Mouse (Mus musculus) embryo, embryonic 10 days (tissue): ENCODE results near the gene Hormad1.
"Not testable (repeated sequence)": the region's sequence is repeated elsewhere in the genome, so short reads cannot be mapped to it uniquely, and the experiment has no call there.

Experiments
- DNase-seq: peaks from one replicate; pipeline ENCODE4 v3.0.0-alpha.2; 2015; ENCODE audit warnings: low spot score

Gene Hormad1

DNA sequence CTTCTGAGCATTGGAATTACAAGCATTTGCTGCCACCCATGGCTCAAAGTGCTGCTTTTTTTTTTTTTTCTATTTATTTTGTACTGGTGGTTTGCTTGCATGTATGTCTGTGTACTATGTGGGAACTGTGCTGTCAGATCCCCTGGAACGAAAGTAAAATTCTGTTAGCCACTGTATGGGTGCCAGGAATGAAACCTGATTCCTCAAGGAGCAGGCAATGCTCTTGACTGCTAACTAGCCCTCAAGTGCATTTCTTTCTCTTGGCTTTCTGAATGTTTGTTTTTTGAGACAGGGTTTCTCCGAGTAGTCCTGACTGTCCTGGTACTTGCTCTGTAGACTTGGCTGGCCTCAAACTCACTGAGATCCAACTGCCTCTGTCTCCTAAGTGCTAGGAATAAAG, 2.3 kb downstream of the Hormad1 start:
- DNase-seq = no peak

DNA sequence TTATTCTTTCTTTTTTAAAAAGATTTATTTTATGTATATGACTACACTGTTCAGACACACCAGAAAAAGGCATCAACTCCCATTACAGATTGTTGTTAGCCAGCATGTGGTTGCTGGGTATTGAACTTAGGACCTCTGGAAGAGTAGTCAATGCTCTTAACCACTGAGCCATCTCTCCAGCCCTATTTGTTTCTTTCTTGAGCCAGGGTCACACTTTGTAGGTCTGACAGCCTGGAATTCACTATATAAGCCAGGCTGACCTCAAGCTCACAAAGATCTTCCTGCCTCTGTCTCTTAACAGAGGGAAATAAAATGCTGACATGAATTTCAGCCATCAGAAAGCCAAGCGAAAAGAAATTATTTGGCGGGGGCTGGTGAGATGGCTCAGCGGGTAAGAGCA, 10.1 kb downstream of the Hormad1 start:
- DNase-seq = no peak

- DNase-seq = no peak
Observed at GRCm38 (mm10) chr3:95587754-95588603, 28.5 kb downstream of the Hormad1 start.

- DNase-seq = peak; percentile 96
Observed at GRCm38 (mm10) chr3:95588604-95589086, 29.2 kb downstream of the Hormad1 start, which contains the start of gene Golph3l. Gene Golph3l, plus strand, starts transcription at chr3:95588934.

- no peak for DNase-seq
Observed at GRCm38 (mm10) chr3:95598734-95599133, 39.3 kb downstream of the Hormad1 start.

- DNase-seq = no peak
Observed at GRCm38 (mm10) chr3:95601287-95601686, 41.8 kb downstream of the Hormad1 start.

- DNase-seq = no peak
Observed at GRCm38 (mm10) chr3:95606096-95606495, 46.6 kb downstream of the Hormad1 start.

DNA sequence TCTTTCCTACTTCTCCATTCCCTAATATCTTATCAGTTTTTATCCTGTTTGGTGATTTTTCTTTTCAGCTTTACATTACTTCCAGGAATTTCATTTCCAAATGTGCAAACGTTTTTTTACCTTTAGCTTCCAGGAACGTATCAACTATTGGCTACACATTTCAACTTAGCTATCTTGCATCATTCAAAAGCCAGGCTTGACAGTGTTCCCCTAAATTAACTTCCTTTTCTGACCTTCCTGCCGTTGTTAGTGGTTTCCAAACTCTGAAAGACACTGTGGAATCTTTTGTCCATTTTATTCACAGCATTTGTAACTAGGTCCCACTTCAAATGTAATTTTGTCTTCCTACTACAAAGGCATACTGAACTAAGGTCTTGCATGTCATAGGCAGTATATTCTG, 49.7 kb downstream of the Hormad1 start:
- DNase-seq = no peak

- no peak for DNase-seq
Observed at GRCm38 (mm10) chr3:95613996-95614395, 54.5 kb downstream of the Hormad1 start.

- no peak for DNase-seq
Observed at GRCm38 (mm10) chr3:95618511-95618910, 59.0 kb downstream of the Hormad1 start.

GRCm38 (mm10) chr3:95621241-95621640, 61.8 kb downstream of the Hormad1 start:
- no peak for DNase-seq

DNA sequence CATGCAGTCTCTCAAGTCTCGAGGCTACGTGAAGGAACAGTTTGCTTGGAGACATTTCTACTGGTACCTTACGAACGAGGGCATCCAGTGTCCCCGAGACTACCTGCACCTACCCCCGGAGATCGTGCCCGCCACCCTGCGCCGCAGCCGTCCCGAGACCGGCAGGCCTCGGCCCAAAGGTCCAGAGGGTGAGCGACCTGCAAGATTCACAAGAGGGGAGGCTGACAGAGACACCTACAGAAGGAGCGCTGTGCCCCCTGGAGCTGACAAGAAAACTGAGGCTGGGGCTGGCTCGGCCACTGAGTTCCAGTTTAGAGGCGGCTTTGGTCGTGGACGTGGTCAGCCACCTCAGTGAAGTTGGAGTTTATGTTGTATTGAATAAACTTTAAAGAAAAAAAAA, 62.9 kb downstream of the Hormad1 start:
- DNase-seq = not testable (repeated sequence)

DNA sequence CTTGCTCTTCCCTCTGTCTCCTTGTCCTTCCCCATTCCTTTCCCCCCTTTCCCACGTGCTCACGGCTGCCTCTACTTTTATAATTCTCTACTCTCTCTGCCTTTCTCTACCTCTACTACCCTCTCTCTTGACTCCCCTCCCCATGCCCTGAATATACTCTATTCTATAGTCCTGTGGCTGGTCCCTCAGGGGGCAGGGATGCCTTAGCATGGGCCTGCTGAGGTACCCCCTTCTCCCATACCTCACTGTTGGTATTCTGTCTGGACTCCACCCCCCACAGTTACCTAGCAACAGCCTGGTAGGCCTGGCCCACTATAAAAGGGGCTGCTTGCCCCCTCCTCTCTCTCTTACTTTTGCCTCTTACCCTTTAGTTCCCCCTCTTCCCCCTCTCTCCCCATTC, 64.1 kb downstream of the Hormad1 start:
- no peak for DNase-seq

- not testable (repeated sequence) for DNase-seq
Observed at GRCm38 (mm10) chr3:95623991-95624515, 64.6 kb downstream of the Hormad1 start.

GRCm38 (mm10) chr3:95624628-95625503, 65.4 kb downstream of the Hormad1 start, which contains the start of gene Ensa:
Gene Ensa, plus strand, starts transcription at chr3:95624993.
- DNase-seq = peak; percentile 100

- DNase-seq = no peak
Observed at GRCm38 (mm10) chr3:95627763-95628162, 68.3 kb downstream of the Hormad1 start.

DNA sequence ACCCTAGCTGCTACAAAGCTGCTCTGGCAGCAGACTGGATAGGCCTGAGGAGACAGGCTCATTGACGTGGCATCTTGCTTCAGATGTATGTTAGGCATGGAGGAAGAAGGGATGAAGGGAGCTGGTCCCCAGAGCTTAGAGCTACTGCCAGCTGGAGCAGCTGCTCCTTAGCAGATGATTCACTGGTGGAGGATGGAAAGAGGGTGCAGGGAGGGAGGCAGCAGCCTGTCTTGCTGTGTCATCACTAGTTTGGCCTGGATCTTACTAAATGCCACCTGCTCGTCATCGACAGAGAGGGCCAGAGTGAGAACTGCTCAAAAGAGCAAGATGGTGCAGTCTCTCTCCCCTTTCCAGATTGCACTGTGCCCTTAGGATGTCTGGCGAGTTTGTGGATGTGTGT, 70.3 kb downstream of the Hormad1 start:
- no peak for DNase-seq

DNA sequence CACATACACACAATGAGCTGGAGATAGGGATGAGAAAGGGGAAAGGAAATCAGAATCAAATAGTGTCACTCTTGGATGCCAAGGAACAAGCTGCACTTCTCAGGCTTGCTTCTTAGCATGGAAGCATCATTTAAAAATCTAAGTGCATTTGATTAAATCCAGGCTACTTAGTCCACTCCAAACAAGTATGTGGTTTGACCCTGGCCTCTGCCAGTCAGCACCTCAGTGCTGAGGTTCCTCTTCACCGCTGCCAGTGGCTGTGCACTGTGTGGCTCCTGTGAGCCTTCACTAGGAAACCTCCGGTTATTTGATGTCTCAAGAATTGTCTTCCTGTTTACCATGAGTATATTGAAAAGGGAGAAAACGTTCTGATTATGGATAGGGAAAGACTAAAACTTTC, 71.4 kb downstream of the Hormad1 start:
- no peak for DNase-seq

- DNase-seq = no peak
Observed at GRCm38 (mm10) chr3:95631304-95631703, 71.8 kb downstream of the Hormad1 start.

- DNase-seq = peak; percentile 44
Observed at GRCm38 (mm10) chr3:95632648-95633588, 73.4 kb downstream of the Hormad1 start.

GRCm38 (mm10) chr3:95635636-95636035, 76.2 kb downstream of the Hormad1 start:
- DNase-seq = no peak
